Mouse (Mus musculus): ENCODE data around the gene Cdc6.
"Not testable (repeated sequence)": the region's sequence is repeated elsewhere in the genome, so short reads cannot be mapped to it uniquely, and the experiment has no call there.

Cdc6 gene

GRCm38 (mm10) chr11:98931513-98932292 lies 24.1 kb downstream of the Cdc6 start:
- DNase-seq (ENCODE audit: low spot score) = no peak

DNA sequence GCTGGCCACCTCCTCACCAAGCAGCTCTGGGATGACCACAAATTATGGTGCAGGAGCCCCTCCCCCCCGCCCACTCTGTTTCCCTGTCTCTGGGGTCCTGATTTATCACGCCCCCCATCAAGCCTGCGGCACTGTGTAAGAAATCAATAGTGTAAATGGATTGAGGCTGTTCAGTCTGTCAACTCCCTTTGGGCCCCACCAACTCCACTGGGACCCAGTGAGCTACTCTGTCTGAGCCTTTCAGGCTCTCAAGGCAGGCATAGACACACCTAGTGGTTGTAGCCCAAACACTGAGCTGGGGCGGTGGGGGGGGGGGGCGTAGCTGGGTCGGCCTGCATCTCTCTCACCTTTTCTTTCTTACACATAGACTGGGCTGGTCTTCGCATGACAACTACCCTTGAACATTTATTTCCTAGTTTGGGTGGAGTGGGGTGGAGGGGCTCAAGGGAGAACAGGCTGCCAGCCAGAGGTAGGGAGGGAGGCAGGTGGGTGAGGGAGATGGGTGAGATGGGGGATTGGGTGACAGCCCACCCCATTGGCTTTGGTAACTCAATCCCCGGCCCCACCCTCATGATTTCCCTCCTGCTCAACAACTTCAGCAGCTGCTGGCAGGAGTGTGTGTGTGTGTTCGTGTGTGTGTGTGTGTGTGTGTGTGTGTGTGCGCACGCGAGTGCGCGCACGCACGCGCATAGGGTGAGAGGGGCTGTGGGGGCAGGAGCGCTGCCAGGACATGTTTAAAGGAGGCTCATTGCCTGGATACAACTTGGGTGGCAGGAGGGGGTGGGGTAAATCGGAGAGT lies 24.9 kb downstream of the Cdc6 start:
- DNase-seq (ENCODE audit: low spot score) = no peak

- peak; percentile 89 for DNase-seq (ENCODE audit: low spot score)
These were observed 25.6 kb downstream of the Cdc6 start for GRCm38 (mm10) chr11:98933151-98933550.

DNA sequence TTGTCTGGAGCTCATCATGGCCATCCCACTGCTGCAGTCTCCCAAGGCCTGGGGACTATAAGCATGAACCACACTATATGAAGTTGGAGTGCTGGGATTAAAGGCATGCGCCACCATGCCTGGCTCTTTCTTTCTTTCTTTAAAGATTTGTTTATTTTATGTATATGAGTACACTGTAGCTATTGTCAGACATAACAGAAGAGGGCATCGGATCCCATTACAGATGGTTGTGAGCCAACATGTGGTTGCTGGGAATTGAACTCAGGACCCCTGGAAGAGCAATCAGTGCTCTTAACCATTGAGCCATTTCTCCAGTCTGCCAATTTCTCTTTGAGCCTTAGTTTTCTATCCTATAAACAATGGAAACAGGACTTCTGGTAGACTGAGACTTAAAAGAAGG lies 26.2 kb downstream of the Cdc6 start:
- DNase-seq (ENCODE audit: low spot score) = not testable (repeated sequence)

- DNase-seq (ENCODE audit: low spot score) = no peak
These were observed 26.8 kb downstream of the Cdc6 start for GRCm38 (mm10) chr11:98934367-98934766.

DNA sequence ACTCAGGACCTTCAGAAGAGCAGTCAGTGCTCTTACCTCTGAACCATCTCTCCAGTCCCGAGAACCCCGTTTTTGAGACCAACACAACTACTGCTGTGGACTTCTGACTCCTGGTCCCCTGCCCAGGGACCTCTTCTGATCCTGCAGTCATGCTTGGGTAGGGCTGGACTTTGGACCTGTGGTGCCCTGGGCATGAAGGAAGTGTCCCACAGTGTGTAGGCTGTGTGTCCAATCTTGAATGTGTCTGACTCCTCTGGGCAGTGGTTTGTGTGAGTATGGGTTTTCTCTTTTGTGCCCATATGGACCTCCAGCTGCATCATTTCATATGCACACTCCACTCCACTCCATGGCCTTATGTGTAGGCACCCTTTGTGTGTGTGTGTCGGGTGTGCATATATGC lies 27.5 kb downstream of the Cdc6 start:
- DNase-seq (ENCODE audit: low spot score) = no peak

- peak; percentile 74 for DNase-seq (ENCODE audit: low spot score)
These were observed 28.6 kb downstream of the Cdc6 start for GRCm38 (mm10) chr11:98936170-98936569.

DNA sequence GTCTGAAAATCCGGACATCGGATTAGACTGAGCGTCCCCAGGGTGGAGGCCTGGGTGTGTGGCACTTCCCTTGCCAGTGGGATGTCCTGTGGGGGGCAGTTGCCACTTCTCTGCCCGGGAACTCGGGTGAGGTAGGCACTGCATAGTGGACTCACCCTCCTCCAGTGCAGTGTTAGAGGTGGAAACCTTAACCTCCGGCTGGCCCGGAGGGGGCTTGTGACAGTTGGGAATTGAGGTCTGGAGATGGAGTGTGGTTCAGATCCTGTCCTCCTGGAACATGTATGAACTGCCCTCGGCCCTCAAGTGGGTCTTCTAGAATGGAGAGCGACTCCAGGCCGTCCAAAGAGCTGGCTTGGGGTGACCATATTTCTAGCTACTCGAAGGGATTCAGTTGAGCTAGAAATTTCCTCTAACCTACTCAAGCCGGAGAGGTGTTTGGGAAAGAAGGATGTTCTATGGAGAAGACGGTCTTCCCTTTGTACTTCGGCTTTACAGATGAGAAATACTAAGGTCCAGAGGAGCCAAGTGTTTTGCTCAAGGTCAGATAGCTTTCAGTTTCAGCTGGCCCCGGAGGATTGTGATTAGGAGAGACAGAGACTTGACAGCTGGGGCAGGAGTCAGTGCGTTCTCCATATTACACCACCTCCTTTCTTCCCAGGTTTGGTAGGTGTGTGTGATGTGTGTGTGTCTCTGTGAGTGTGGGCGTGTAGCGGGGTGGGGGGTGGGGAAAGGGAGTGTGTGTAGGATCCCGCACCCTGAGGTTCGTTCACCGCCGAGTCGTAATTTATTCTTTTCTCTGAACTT lies 29.2 kb downstream of the Cdc6 start:
- DNase-seq (ENCODE audit: low spot score) = no peak

- DNase-seq (ENCODE audit: low spot score) = peak; percentile 89
These were observed 29.9 kb downstream of the Cdc6 start for GRCm38 (mm10) chr11:98937410-98937913.

DNA sequence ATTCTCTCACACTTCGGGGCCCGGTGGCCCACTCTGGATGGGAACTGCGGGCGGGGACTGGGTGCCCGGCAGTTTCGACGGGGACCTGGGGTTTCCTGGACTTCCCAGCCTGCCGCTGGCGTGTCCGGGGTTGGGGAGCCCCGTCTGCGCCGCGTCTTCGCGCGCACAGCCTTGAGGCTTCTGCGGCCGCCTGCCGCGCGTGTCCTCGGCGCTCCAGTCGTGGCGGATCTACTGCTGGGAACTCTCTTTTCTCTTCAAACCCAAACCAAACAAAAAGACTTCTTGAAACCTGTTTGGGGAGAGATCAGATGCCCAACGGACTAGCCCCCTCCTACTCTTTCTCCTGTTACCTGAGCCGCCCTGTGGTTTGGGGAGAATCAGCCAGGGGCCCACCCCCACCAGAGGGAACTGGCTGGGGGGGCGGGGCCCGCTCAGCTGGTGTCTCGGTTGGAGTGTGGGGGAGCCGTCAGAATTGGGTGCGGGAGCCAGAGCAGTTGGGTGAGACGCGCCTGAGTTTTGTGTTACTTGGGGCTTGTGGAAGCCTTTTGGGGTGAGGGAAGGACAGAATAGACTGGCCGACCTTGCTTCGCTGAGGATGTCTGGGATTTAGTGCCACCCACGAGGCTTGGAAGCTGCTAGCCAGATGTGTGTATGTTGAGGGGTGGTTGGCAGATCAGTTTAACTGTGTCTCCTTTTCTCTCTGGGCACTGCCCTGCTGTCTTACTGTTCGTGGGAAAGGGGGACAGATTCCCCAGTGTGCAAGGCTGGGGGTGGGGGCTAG lies 30.5 kb downstream of the Cdc6 start:
- peak; percentile 57 for DNase-seq (ENCODE audit: low spot score)

DNA sequence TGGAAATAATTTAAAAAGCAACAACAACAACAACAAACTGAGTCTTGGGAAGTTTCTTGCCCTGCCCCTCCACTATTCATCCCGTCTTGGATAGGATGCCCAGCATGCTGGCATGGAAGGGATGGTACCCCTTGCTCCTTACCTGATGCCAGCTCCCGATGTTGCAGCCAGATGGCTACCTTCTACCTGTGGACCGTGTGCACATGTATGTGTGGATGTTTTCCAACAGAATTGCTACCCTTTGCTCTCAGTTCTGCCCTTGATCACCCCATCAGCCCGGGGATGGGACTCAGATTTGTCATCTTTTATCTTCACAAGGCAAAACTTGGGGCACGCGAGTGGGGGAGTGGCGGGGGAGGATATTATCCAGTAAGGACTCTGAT lies 31.1 kb downstream of the Cdc6 start:
- DNase-seq (ENCODE audit: low spot score) = no peak

- DNase-seq (ENCODE audit: low spot score) = no peak
These were observed 31.7 kb downstream of the Cdc6 start for GRCm38 (mm10) chr11:98939084-98939952.

DNA sequence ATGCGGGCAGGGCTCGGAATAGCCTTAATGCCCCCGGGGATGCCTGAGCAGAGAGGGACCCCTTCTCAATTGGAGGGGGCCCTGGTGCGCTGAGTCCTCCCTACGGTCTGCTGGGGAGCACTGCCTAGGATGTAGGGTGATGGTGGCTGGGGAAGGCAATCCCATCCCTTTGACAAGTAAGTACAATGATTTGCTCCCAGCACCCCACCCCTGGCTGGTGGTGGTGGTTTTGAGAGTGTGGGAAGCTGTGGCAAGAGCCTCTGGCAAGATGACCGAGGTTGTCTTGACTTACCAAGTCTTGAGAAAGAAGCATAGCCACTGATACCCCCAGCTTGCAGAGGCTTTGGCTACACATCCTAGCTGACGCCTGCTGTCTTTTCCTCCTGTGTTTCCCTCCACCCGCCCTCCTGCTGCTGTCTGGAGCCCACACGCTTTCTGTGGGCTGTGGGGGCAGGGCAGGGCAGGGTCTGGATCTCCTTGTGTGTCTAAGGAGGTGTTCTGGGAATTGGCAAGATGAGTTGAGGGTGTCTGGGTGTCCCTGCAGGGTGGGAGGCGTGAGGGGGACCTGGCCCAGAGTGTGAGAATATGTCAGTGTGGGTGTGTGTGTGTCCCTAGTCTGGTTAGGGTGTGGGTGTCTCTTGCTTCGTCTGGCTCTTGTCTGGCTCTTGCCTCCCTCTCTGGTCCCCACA lies 32.5 kb downstream of the Cdc6 start:
- no peak for DNase-seq (ENCODE audit: low spot score)

- DNase-seq (ENCODE audit: low spot score) = no peak
These were observed 33.2 kb downstream of the Cdc6 start for GRCm38 (mm10) chr11:98940776-98941175.

DNA sequence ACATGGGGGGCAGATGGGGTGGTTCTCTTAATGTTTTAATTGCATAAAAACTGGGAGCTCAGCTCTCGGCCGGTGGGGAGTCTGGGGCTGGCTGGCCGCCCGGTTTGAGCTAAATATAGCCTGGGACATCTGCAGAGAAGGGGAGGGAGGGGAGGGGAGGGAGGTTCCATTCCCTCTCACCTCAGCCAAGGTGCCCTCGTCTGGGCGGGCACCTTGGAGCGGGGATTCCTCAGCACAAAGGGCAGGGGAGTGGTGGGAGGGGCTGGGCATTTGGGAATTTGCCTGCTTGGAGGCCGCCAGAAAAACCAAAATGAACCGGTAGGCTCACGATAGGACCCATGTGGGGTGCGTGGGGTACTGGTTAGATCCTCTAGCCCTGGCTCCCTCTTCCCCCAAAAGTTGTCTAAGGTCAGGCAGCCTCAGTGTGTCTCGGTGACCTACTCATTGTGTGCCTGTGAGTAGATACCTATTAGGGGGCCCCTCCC lies 33.8 kb downstream of the Cdc6 start:
- no peak for DNase-seq (ENCODE audit: low spot score)

- DNase-seq (ENCODE audit: low spot score) = peak; percentile 92
These were observed 34.4 kb downstream of the Cdc6 start for GRCm38 (mm10) chr11:98941826-98942550.

GRCm38 (mm10) chr11:98942555-98942922 lies 34.9 kb downstream of the Cdc6 start:
- DNase-seq (ENCODE audit: low spot score) = peak; percentile 60

GRCm38 (mm10) chr11:98942923-98943641 lies 35.5 kb downstream of the Cdc6 start:
- DNase-seq (ENCODE audit: low spot score) = peak; percentile 91
